Mouse (Mus musculus): Measurements from ENCODE around the gene Cetn3.

Gene Cetn3

DNA sequence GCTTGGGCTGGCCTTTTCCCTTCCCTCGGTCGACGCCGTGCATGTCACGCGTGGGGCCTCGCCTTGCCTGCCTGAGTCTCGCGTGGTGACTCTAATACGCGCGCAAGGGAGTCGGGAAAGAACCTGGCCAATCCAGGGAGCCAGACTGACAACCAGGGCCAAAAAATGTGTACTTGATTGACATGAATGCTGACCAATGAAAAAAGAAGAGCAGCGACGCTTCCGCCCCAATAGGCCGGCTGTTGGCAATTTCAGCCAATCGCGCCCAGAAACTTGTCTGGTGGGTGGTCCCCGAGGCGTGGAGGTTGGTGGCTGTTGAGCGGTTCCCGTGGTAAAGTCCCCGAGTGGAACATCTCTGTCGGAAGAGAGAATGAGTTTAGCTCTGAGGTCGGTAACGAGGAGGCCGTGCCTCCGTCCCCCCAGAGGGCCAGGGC is at the start of gene Cetn3:
TSS of gene Cetn3 (plus strand) at position 107 of the 434 bp plus-strand sequence.
- in situ Hi-C loops (cut with MseI, MboI), result no loop called here

DNA sequence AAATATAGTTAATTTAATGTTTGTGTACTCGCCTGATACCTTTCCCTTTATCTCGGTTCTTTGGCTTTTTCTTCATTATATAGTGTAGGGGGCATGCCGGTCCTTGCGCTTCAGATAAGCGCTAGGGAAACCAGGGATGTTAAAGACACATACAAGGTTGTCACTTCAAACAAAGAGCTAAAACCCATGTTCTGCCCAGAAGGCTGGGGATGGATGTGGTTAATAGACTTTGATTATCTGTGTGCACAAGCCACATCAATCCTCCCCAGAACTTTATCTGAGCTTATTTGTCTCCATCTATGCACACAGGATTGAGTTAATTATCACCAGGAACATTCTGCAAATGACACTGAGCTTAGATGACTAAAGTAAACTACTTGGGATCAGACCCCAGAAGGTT is 46.3 kb upstream of the Cetn3 start:
- in situ Hi-C loops (cut with MseI, MboI), result no loop called here

GRCm38 (mm10) chr13:81740898-81741297 is 42.0 kb upstream of the Cetn3 start:
- in situ Hi-C loops (cut with MseI, MboI), result no loop called here

DNA sequence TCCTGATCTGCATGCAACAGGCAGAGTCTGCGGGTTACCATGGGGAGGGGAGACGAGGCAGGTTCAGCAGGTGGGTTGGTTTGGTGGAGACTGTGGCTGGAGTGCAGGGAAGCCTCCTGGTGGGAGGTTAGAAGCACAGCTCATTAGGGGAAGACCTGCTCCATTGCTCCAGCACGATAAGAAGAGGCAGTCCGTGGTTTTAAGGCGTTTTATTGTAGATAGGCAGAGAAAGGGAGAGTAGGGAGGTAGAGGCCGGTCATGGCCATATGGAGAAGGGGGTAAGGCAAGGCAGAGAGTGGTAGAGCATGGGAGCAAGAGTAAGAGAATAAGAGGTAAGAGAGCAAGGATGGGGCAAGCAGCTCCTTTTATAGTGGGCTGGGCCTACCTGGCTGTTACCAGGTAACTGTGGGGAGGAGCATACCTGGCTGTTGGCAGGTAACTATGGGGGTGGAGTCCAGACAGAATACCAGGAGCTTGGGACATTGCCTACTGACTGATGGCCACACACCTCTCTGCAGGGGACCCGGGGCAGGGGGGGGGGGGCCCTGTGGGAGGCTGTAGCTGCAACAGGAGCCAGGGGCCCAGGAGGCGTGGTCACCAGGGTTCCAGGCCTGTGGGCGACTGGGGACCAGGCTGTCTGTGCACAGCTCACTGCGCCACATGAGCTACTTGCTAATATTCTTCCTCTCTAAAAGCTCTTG is 39.3 kb upstream of the Cetn3 start:
- in situ Hi-C loops (cut with MseI, MboI), result no loop called here

DNA sequence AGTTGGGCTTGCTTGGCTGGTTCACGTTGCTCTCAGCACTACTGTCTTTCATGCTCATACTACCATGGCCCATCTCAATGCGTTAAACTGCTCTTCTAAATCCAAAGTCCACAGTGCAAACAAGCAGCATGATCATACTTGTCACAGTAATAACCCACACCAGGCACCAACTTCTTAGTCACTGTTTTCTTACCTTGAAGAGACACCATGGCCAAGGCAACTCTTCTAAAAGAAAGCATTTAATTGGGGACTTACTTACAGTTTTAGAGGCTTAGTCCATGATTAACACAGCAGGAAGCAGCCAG is 38.8 kb upstream of the Cetn3 start:
- in situ Hi-C loops (cut with MseI, MboI), result no loop called here

DNA sequence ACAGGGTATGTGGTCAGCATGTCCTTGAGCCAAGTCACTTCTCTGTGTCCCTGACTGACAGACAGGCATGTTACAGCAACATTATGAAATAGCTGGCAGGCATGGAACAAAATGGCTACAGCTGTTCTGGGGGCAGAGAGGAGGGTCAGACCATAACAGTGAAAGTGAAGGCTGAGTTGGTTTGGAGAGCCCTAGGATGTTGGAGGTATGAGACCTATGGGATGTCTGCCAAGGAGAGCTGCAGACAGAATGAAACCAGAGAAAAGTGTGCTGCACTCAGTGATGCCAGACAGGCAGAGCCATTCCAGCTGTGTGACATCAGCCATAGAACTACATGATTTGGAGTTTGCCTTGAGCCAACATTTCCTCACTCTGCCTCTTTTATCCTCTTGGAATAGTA is 28.0 kb upstream of the Cetn3 start:
- in situ Hi-C loops (cut with MseI, MboI), result no loop called here

- in situ Hi-C loops (cut with MseI, MboI), result no loop called here
Observed at GRCm38 (mm10) chr13:81755324-81755723, 27.6 kb upstream of the Cetn3 start.

DNA sequence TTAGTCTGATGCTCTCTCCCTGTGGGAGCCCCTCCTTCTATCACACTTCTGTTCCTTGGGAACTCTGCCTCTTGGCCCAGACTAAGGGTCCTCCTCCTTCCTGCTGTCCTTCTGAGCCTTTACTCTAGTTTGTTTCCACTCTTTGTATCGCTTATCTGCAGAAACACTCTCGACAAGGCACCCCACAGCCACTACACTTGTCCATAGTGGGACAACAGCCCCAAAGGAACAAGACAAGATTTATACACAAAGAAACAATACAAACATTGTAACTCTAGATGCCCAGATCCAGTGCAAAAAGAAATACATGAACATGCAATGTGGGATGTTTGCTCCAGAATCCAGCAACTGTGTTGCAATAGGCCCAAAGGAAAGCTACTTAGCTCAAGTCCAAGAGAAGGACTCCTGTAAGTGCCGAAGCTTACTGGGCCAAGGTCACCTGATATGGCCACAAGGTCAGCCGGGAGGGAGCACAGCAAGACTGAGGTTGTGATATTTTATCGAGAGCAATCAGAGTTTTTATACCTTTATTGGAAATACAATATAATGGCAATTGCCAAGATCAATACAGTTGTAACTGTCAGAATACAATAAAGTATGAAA is 25.7 kb upstream of the Cetn3 start:
- in situ Hi-C loops (cut with MseI, MboI), result no loop called here

- in situ Hi-C loops (cut with MseI, MboI), result loop anchor here (5.0 kb wide), 1 partner anchor 318 kb away; no protein-coding TSS in a partner anchor
Observed at GRCm38 (mm10) chr13:81760379-81760778, 22.5 kb upstream of the Cetn3 start.

GRCm38 (mm10) chr13:81761566-81762186 is 21.2 kb upstream of the Cetn3 start:
- in situ Hi-C loops (cut with MseI, MboI), result loop anchor here (5.0 kb wide), 1 partner anchor 319 kb away; no protein-coding TSS in a partner anchor

- in situ Hi-C loops (cut with MseI, MboI), result loop anchor here (5.0 kb wide), 1 partner anchor 322 kb away; no protein-coding TSS in a partner anchor
Observed at GRCm38 (mm10) chr13:81764173-81764572, 18.7 kb upstream of the Cetn3 start.

- in situ Hi-C loops (cut with MseI, MboI), result no loop called here
Observed at GRCm38 (mm10) chr13:81767038-81767659, 15.7 kb upstream of the Cetn3 start.

DNA sequence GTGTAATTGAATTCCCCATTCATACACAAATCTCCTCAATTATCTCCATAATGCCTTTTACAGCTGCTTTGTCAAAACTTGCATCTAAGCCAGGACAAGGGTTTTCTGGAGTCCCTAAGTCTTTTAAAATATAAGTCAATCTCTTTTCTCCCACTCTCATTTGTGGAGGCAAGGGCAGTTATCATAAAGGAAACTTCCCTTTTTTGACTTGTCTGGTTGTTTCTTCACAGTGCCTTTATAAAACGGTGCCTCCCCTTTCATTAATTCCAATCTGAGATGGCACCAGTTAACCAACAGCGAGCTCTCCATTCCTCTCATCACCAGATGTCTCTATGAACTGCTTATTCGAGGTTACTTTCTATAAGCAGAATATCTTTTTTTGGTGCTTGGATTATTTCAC is 6.7 kb upstream of the Cetn3 start:
- in situ Hi-C loops (cut with MseI, MboI), result no loop called here

DNA sequence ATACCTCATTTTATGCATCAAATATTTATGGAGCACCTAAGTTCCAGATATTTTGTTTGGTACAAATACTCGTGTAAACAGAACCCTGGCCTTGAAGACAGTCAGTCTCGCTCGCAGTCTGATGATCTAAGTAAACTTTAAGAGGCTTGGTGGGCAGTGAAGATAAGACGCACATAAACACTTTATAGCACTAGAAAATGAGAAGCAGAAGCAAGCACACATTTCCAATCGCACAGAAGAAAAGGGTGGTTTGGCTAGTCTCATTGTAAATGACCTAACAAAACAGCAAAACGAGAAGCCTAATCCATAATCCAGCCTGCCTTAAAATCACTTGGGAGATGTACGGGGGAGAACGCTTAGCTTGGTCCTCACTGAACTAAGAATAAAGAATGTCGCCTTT is 402 bp upstream of the Cetn3 start:
- in situ Hi-C loops (cut with MseI, MboI), result no loop called here

GRCm38 (mm10) chr13:81783405-81784342 is 797 bp downstream of the Cetn3 start:
- in situ Hi-C loops (cut with MseI, MboI), result no loop called here

- in situ Hi-C loops (cut with MseI, MboI), result no loop called here
Observed at GRCm38 (mm10) chr13:81785766-81786480, 3.0 kb downstream of the Cetn3 start.

DNA sequence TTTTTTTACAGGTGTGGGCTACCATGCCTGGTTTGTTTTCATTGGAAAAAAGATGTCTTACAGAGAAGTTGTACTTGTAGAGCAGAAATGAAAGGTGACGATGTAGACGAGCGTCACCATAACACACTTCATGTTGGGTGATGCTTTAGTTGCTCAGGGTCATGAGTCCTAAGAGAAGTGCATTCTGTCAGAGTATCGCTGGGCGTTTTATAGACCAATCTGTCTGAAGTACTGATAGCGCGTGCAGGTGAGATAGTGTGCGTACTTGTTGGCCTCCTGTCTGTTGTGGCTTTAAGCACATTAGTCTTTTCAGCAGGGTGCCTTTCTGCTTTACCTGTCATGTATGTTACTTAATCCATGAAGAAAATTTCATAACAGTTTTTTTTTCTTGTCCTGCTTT is 7.3 kb downstream of the Cetn3 start:
- in situ Hi-C loops (cut with MseI, MboI), result no loop called here

DNA sequence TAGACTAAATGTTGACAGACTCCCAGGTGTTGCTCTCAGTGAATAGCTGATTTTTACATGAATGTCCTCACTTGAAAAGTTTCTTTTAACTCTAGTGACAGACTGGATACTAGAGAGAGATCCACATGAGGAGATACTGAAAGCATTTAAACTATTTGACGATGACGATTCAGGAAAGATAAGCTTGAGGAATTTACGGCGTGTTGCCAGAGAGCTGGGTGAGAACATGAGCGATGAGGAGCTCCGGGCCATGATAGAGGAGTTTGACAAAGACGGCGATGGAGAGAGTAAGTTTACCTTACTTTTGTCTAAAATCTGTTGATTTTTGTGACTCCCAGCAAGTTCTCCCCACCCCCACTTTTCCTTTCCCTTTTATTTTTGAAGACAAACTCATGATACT is 9.0 kb downstream of the Cetn3 start:
- in situ Hi-C loops (cut with MseI, MboI), result no loop called here

DNA sequence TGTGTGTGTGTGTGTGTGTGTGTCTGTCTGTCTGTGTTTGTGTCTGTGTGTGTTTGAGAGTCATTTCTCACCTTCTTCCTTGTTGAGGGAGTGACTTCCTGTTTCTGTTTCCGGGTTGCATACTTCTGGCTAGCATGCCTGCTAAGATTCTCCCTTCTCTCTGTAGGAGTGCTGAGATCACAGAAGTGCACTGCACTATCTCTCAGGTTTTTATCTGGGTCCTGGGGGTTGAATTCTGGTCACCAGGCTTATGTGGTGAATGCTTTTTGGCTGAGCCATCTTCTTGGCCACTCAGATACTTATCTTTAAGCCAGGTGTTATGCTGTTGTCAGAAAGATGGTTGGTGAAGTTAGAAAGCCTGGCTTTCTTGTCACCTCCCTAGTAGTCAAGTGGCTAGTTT is 11.0 kb downstream of the Cetn3 start:
- in situ Hi-C loops (cut with MseI, MboI), result no loop called here

GRCm38 (mm10) chr13:81801121-81801520 is 18.2 kb downstream of the Cetn3 start:
- in situ Hi-C loops (cut with MseI, MboI), result no loop called here

GRCm38 (mm10) chr13:81803713-81804112 is 20.8 kb downstream of the Cetn3 start:
- in situ Hi-C loops (cut with MseI, MboI), result no loop called here

Data from mouse trophoblast stem cell (cell line).